Mouse (Mus musculus) MEL (cell line): ENCODE data around the gene Yipf2. TPM values are rescaled to one million over a fixed set of nuclear protein-coding genes. Genes with fewer than 3 reads are reported as not detected.

Experiments
- DNase-seq: peaks from one replicate; pipeline ENCODE4 v3.0.0; 2011; ENCODE audit warnings: low read depth, low spot score
- H3K27ac ChIP-seq: 2 replicates; pipeline ENCODE4 v1.5.1; 2012; ENCODE audit warnings: low read depth, mild to moderate bottlenecking, control low read depth, low read length, moderate library complexity; ENCODE audit not compliant: control insufficient read depth
- H3K27me3 ChIP-seq, 2 experiments: fragments of 150-350 bp in 1 of 2; sonication (generic) in 1 of 2; 2 replicates each; pipeline ENCODE4 v1.6.1; 2012; ENCODE audit warnings: low read length in 2 of 2, mild to moderate bottlenecking in 2 of 2, improper control_type of control experiment in 1 of 2, moderate library complexity in 1 of 2; ENCODE audit not compliant: insufficient read depth in 2 of 2, control insufficient read depth in 1 of 2
- H3K36me3 ChIP-seq, 2 experiments: 2 replicates each; pipeline ENCODE4 v1.6.1; 2012 to 2014; ENCODE audit warnings: low read length in 2 of 2, improper control_type of control experiment in 1 of 2, inconsistent platforms in 1 of 2, mild to moderate bottlenecking in 1 of 2; ENCODE audit not compliant: insufficient read depth in 2 of 2, control insufficient read depth in 1 of 2
- H3K4me1 ChIP-seq, 2 experiments: fragments of 150-350 bp in 1 of 2; sonication (generic) in 1 of 2; 2 replicates each; pipeline ENCODE4 v1.6.1; 2012; ENCODE audit warnings: low read length in 2 of 2, improper control_type of control experiment in 1 of 2, mild to moderate bottlenecking in 1 of 2; ENCODE audit not compliant: insufficient read depth in 2 of 2, control insufficient read depth in 1 of 2
- H3K4me3 ChIP-seq, 2 experiments: fragments of 150-350 bp in 1 of 2; sonication (generic) in 1 of 2; 2 replicates each; pipeline ENCODE4 v1.5.1; 2012; ENCODE audit warnings: low read depth in 2 of 2, low read length in 2 of 2, mild to moderate bottlenecking in 2 of 2, moderate library complexity in 2 of 2, control low read depth in 1 of 2, improper control_type of control experiment in 1 of 2; ENCODE audit not compliant: control insufficient read depth in 1 of 2, insufficient read depth in 1 of 2
- H3K79me2 ChIP-seq: 2 replicates; pipeline ENCODE4 v1.6.1; 2012; ENCODE audit warnings: mild to moderate bottlenecking, low read length, moderate library complexity; ENCODE audit not compliant: control insufficient read depth, poor library complexity, insufficient read depth
- H3K9ac ChIP-seq: 2 replicates; pipeline ENCODE4 v1.6.1; 2012; ENCODE audit warnings: low read depth, mild to moderate bottlenecking, control low read depth, low read length, moderate library complexity; ENCODE audit not compliant: control insufficient read depth, poor library complexity, severe bottlenecking
- H3K9me3 ChIP-seq: fragments of 150-350 bp; sonication (generic); replicated peaks from 2 replicates; pipeline ENCODE4 v1.6.1; 2012; ENCODE audit warnings: mild to moderate bottlenecking, low read length, improper control_type of control experiment, moderate library complexity; ENCODE audit not compliant: insufficient read depth
- BHLHE40 ChIP-seq: IDR thresholded peaks from 2 replicates; pipeline ENCODE4 v1.6.1; 2012; ENCODE audit warnings: low read depth, mild to moderate bottlenecking, inconsistent platforms, low read length, improper control_type of control experiment, borderline replicate concordance
- CHD1 ChIP-seq: IDR thresholded peaks from 2 replicates; pipeline ENCODE4 v1.6.1; 2012; ENCODE audit warnings: low read depth, mild to moderate bottlenecking, inconsistent platforms, low read length, improper control_type of control experiment
- CHD2 ChIP-seq: IDR thresholded peaks from 2 replicates; pipeline ENCODE4 v1.6.1; 2011; ENCODE audit warnings: low read length, improper control_type of control experiment
- CTCF ChIP-seq, 3 experiments: IDR thresholded peaks in 2 of 3; conservative IDR thresholded peaks in 1 of 3; 2 replicates each; pipeline ENCODE4 v1.5.1; 2011 to 2012; ENCODE audit warnings: low read length in 3 of 3, low read depth in 2 of 3, mild to moderate bottlenecking in 2 of 3, improper control_type of control experiment in 1 of 3, inconsistent platforms in 1 of 3, mixed read lengths in 1 of 3, moderate library complexity in 1 of 3; ENCODE audit not compliant: control insufficient read depth in 1 of 3, insufficient read depth in 1 of 3, poor library complexity in 1 of 3, severe bottlenecking in 1 of 3
- E2F4 ChIP-seq: IDR thresholded peaks from 2 replicates; pipeline ENCODE4 v1.6.1; 2011; ENCODE audit warnings: low read depth, low read length, improper control_type of control experiment, borderline replicate concordance
- ELF1 ChIP-seq: IDR thresholded peaks from 2 replicates; pipeline ENCODE4 v1.6.1; 2014; ENCODE audit warnings: low read depth, mild to moderate bottlenecking, inconsistent platforms, low read length, improper control_type of control experiment, moderate library complexity
- GABPA ChIP-seq: IDR thresholded peaks from 2 replicates; pipeline ENCODE4 v1.6.1; 2012; ENCODE audit warnings: low read depth, mild to moderate bottlenecking, inconsistent platforms, low read length, improper control_type of control experiment, moderate library complexity
- GATA1 ChIP-seq: IDR thresholded peaks from 2 replicates; pipeline ENCODE4 v1.6.1; 2011; ENCODE audit warnings: low read depth, low read length, improper control_type of control experiment
- KAT2A ChIP-seq: conservative IDR thresholded peaks from 2 replicates; pipeline ENCODE4 v1.6.1; 2012; ENCODE audit warnings: low read depth, low read length, improper control_type of control experiment, inconsistent platforms
- MAFK ChIP-seq: IDR thresholded peaks from 2 replicates; pipeline ENCODE4 v1.6.1; 2011; ENCODE audit warnings: low read depth, mild to moderate bottlenecking, low read length, improper control_type of control experiment, borderline replicate concordance
- MAX ChIP-seq: IDR thresholded peaks from 2 replicates; pipeline ENCODE4 v1.6.1; 2011; ENCODE audit warnings: low read length, improper control_type of control experiment
- MAZ ChIP-seq: IDR thresholded peaks from 2 replicates; pipeline ENCODE4 v1.6.1; 2012; ENCODE audit warnings: low read depth, mild to moderate bottlenecking, inconsistent platforms, low read length, improper control_type of control experiment
- MEF2A ChIP-seq: IDR thresholded peaks from 2 replicates; pipeline ENCODE4 v1.6.1; 2014; ENCODE audit warnings: low read depth, mild to moderate bottlenecking, inconsistent platforms, low read length, improper control_type of control experiment; ENCODE audit not compliant: poor library complexity, insufficient replicate concordance, severe bottlenecking; ENCODE audit errors: extremely low read depth
- MXI1 ChIP-seq: IDR thresholded peaks from 2 replicates; pipeline ENCODE4 v1.6.1; 2011; ENCODE audit warnings: mild to moderate bottlenecking, low read depth, low read length, improper control_type of control experiment
- MYB ChIP-seq: IDR thresholded peaks from 2 replicates; pipeline ENCODE4 v1.6.1; 2011; ENCODE audit warnings: mild to moderate bottlenecking, low read depth, low read length, improper control_type of control experiment
- MYC ChIP-seq: IDR thresholded peaks from 2 replicates; pipeline ENCODE4 v1.6.1; 2011; ENCODE audit warnings: low read depth, mild to moderate bottlenecking, low read length, improper control_type of control experiment, moderate library complexity
- NELFE ChIP-seq: IDR thresholded peaks from 2 replicates; pipeline ENCODE4 v1.6.1; 2011; ENCODE audit warnings: low read depth, low read length, improper control_type of control experiment
- NRF1 ChIP-seq: IDR thresholded peaks from 2 replicates; pipeline ENCODE4 v1.6.1; 2014; ENCODE audit warnings: low read depth, mild to moderate bottlenecking, inconsistent platforms, low read length, improper control_type of control experiment, moderate library complexity; ENCODE audit not compliant: poor library complexity, insufficient read depth, severe bottlenecking
- POLR2A ChIP-seq, 2 experiments: IDR thresholded peaks; 2 replicates each; pipeline ENCODE4 v1.6.1; 2011 to 2012; ENCODE audit warnings: low read length in 2 of 2, mild to moderate bottlenecking in 2 of 2, control low read depth in 1 of 2, improper control_type of control experiment in 1 of 2, low read depth in 1 of 2, moderate library complexity in 1 of 2; ENCODE audit not compliant: control insufficient read depth in 1 of 2, insufficient read depth in 1 of 2, poor library complexity in 1 of 2
- POLR2AphosphoS2 ChIP-seq: IDR thresholded peaks from 2 replicates; pipeline ENCODE4 v1.6.1; 2011; ENCODE audit warnings: low read length, improper control_type of control experiment
- POLR2AphosphoS5 ChIP-seq: IDR thresholded peaks from 2 replicates; pipeline ENCODE4 v1.6.1; 2012; ENCODE audit warnings: low read depth, borderline replicate concordance, mild to moderate bottlenecking, inconsistent platforms, low read length, moderate library complexity, mixed read lengths
- RAD21 ChIP-seq: IDR thresholded peaks from 2 replicates; pipeline ENCODE4 v1.6.1; 2011; ENCODE audit warnings: mild to moderate bottlenecking, low read depth, low read length, improper control_type of control experiment
- RCOR1 ChIP-seq: IDR thresholded peaks from 2 replicates; pipeline ENCODE4 v1.6.1; 2012; ENCODE audit warnings: low read depth, mild to moderate bottlenecking, inconsistent platforms, low read length, improper control_type of control experiment
- SIN3A ChIP-seq: IDR thresholded peaks from 2 replicates; pipeline ENCODE4 v1.6.1; 2012; ENCODE audit warnings: low read length, improper control_type of control experiment, inconsistent platforms
- SMC3 ChIP-seq: IDR thresholded peaks from 2 replicates; pipeline ENCODE4 v1.6.1; 2011; ENCODE audit warnings: low read depth, low read length, improper control_type of control experiment
- TBP ChIP-seq: IDR thresholded peaks from 2 replicates; pipeline ENCODE4 v1.8.0; 2011; ENCODE audit warnings: low read depth, low read length, improper control_type of control experiment
- TCF12 ChIP-seq: IDR thresholded peaks from 2 replicates; pipeline ENCODE4 v1.6.1; 2014; ENCODE audit warnings: low read depth, mild to moderate bottlenecking, inconsistent platforms, low read length, improper control_type of control experiment, moderate library complexity
- UBTF ChIP-seq: IDR thresholded peaks from 2 replicates; pipeline ENCODE4 v1.6.1; 2012; ENCODE audit warnings: low read depth, mild to moderate bottlenecking, inconsistent platforms, low read length, improper control_type of control experiment, moderate library complexity, borderline replicate concordance; ENCODE audit not compliant: insufficient read depth
- USF1 ChIP-seq: IDR thresholded peaks from 2 replicates; pipeline ENCODE4 v1.6.1; 2014; ENCODE audit warnings: low read depth, mild to moderate bottlenecking, inconsistent platforms, low read length, improper control_type of control experiment, moderate library complexity
- USF2 ChIP-seq, 2 experiments: IDR thresholded peaks; 2 replicates each; pipeline ENCODE4 v1.6.1; 2011 to 2012; ENCODE audit warnings: improper control_type of control experiment in 2 of 2, low read length in 2 of 2, borderline replicate concordance in 1 of 2, inconsistent platforms in 1 of 2, low read depth in 1 of 2, mild to moderate bottlenecking in 1 of 2; ENCODE audit not compliant: insufficient read depth in 1 of 2
- ZC3H11A ChIP-seq: IDR thresholded peaks from 2 replicates; pipeline ENCODE4 v1.6.1; 2012; ENCODE audit warnings: low read depth, mild to moderate bottlenecking, inconsistent platforms, low read length, improper control_type of control experiment
- ZKSCAN1 ChIP-seq: IDR thresholded peaks from 2 replicates; pipeline ENCODE4 v1.6.1; 2012; ENCODE audit warnings: low read depth, mild to moderate bottlenecking, inconsistent platforms, low read length, improper control_type of control experiment, moderate library complexity
- ZMIZ1 ChIP-seq: IDR thresholded peaks from 2 replicates; pipeline ENCODE4 v1.6.1; 2012; ENCODE audit warnings: low read depth, mild to moderate bottlenecking, inconsistent platforms, low read length, improper control_type of control experiment, moderate library complexity
- ZNF384 ChIP-seq: IDR thresholded peaks from 2 replicates; pipeline ENCODE4 v1.6.1; 2012; ENCODE audit warnings: low read depth, mild to moderate bottlenecking, inconsistent platforms, low read length, improper control_type of control experiment
- polyA plus RNA-seq, 2 experiments: library from polyadenylated mRNA; stranded (reverse) in 1 of 2; unstranded in 1 of 2; fragments of >175 nt in 1 of 2; fragments of >200 nt in 1 of 2; gene quantifications; 2 replicates each; pipeline versions ENCODE4 v1.2.1 to v1.2.4; 2012; ENCODE audit warnings: low replicate concordance in 2 of 2, low read depth in 1 of 2; ENCODE audit not compliant: insufficient read length in 2 of 2, insufficient read depth in 1 of 2, missing spikeins in 1 of 2
- total RNA-seq: library from RNA; depleted of rRNA; stranded (reverse); fragments of 300-350 nt; gene quantifications from 2 replicates; pipeline ENCODE4 v1.2.3, GENCODE M21; 2012

Yipf2 gene
- total and polyA plus RNA-seq, 3 experiments, result 22.8 to 84.9 TPM; not detected in 1

DNA sequence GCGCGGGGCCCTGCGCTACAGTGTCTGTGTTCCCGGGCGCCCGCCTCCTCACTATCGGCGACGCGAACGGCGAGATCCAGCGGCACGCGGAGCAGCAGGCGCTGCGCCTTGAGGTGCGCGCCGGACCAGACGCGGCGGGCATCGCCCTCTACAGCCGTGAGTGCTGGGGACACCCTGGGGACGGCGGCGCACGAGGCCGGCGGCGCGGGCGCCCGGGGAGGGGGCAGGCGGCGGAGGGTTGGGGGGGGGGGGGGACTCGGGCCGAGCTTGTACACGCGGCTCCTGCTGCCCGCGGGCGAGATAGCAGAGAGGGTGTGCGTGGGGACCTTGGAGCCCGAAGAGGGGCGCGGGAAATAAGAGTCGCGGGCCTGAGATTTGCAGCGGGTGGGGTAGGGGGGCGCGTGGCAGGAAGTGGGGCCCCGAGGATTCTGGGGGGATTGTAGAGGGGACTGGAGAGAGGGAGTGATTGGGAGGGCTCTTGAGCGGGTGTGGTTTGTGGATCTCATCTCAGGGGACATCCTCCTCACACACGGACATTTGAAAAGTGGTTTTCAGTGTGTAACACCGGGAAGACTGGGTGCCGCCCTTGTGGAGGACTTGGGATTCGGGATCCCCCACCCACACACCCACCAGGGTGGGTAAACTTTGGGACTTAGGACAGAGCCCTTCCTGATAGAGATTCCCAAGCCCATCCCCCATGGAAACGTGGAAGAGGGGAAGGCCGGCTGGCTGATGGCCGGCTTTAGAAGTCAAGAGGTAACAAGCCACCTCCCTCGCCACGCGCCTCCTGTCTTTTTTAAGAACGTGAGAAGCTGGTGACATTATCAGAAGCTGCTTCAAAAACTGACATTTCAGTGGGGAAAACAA, 45.3 kb downstream of the Yipf2 start:
- Histone ChIP-seq H3K4me3 (peak overlapping the region; percentile 84 to 93), H3K27ac (peak overlapping the region; percentile 69), H3K9me3 (no peaks in the 10 kb centered on the region), H3K36me3 (peaks cover 20 to 28% of the 10 kb centered on the region in 2 experiments), H3K27me3 (no peaks in the 10 kb centered on the region), H3K9ac (peak overlapping the region; percentile 94), H3K4me1 (peaks cover 15 to 17% of the 10 kb centered on the region in 2 experiments), H3K79me2 (peaks cover 48% of the 10 kb centered on the region)
- peak; percentile 84 for DNase-seq
- TF ChIP-seq MEF2A, result no peak
- TF ChIP-seq UBTF, result peak; percentile 52
- no peak for TF ChIP-seq ZC3H11A
- no peak for TF ChIP-seq E2F4
- peak; percentile 16; the same call in 1 of the 2 replicates for TF ChIP-seq SMC3
- peak; percentile 24; the same call in 1 of the 2 replicates for TF ChIP-seq ZMIZ1
- peak; percentile 83 for TF ChIP-seq MYC
- TF ChIP-seq USF1, result no peak
- TF ChIP-seq TBP, result peak; percentile 71
- no peak for TF ChIP-seq ZKSCAN1
- 0 out of 2 replicates have a peak, but pooled peaks have one; percentile 11 for TF ChIP-seq MAFK
- no peak for TF ChIP-seq USF2 (IDR thresholded peaks at IDR 0.05; ENCODE audit: borderline replicate concordance in 1 of 2, insufficient read depth in 1 of 2, low read depth in 1 of 2, low read length in 2 of 2)
- TF ChIP-seq POLR2AphosphoS2, result peak; percentile 34; the same call in 1 of the 2 replicates
- 0 out of 2 replicates have a peak, but pooled peaks have one; percentile 12 for TF ChIP-seq RCOR1
- TF ChIP-seq GATA1, result 0 out of 2 replicates have a peak, but pooled peaks have one; percentile 26
- TF ChIP-seq GABPA, result no peak
- no peak for TF ChIP-seq POLR2AphosphoS5
- TF ChIP-seq KAT2A, result no peak; the same call in 1 of the 2 replicates
- TF ChIP-seq RAD21, result no peak
- TF ChIP-seq MYB, result no peak
- peak in 1 of 2 experiments; percentile 62; a peak in 3 of 4 replicates for TF ChIP-seq POLR2A (IDR thresholded peaks at IDR 0.05; ENCODE audit: control insufficient read depth in 1 of 2, insufficient read depth in 1 of 2, low read depth in 1 of 2, low read length in 2 of 2, poor library complexity in 1 of 2)
- TF ChIP-seq BHLHE40, result peak; percentile 51; the same call in 1 of the 2 replicates
- no peak for TF ChIP-seq ZNF384
- peak; percentile 6; the same call in 1 of the 2 replicates for TF ChIP-seq MAZ
- peak; percentile 80 for TF ChIP-seq MAX
- peak in 2 of 3 experiments; percentile 21 to 36; a peak in 3 of 6 replicates for TF ChIP-seq CTCF (IDR thresholded peaks at IDR 0.05 in 2 of 3, conservative IDR thresholded peaks at IDR 0.05 in 1 of 3; ENCODE audit: control insufficient read depth in 1 of 3, insufficient read depth in 1 of 3, low read depth in 2 of 3, low read length in 3 of 3, poor library complexity in 1 of 3, severe bottlenecking in 1 of 3)
- peak; percentile 96 for TF ChIP-seq MXI1
- TF ChIP-seq SIN3A, result peak; percentile 87
- TF ChIP-seq ELF1, result peak; percentile 35; the same call in 1 of the 2 replicates
- peak; percentile 52 for TF ChIP-seq NRF1
- TF ChIP-seq CHD2, result no peak
- TF ChIP-seq CHD1, result no peak
- TF ChIP-seq TCF12, result peak; percentile 37; the same call in 1 of the 2 replicates
- TF ChIP-seq NELFE, result peak; percentile 45; the same call in 1 of the 2 replicates
